ENCODE assay signal across 28 mouse cellular contexts in genomic region chr6:42355366-42355765, GRCm38 (mm10). TPM values are rescaled to one million over a fixed set of nuclear protein-coding genes. Genes with fewer than 3 reads are reported as not detected.
DNase-seq lines count a peak whose midpoint lies in the region; ATAC-seq lines count a peak whose summit lies in the region.
"Had no signal": no experiment of that assay in that cellular context is flagged by ENCODE, and none has a peak within 500 bp of the region (broad histone marks: within the 10 kb centered on the region; RNA-seq: fewer than 3 reads in every experiment).

No protein-coding gene starts in this region.

- no peak for ATAC-seq in embryonic facial prominence, embryonic 14.5 days (ENCODE audit: low read depth)
- ATAC-seq in heart, embryonic 12.5 days (ENCODE audit: insufficient number of reproducible peaks, low FRiP score), result no peak
- no peak for ATAC-seq in heart, embryonic 16.5 days (replicated peaks; ENCODE audit: extremely low read depth, insufficient read depth, low FRiP score)
- ATAC-seq in megakaryocyte, adult 5-6 weeks (ENCODE audit: poor library complexity, severe bottlenecking), result no peak
- ATAC-seq: CD4-positive, CD25-positive, alpha-beta regulatory T cell, adult 4 months; forebrain, embryonic 13.5 days; forebrain, postnatal 0 days; hindbrain, postnatal 0 days had no signal

- H3K4me1 ChIP-seq in embryonic facial prominence, embryonic 14.5 days (ENCODE audit: control insufficient read depth, insufficient read depth, low read length), result peaks cover 35% of the 10 kb centered on the region
- H3K4me1 ChIP-seq in embryonic facial prominence, embryonic 10.5 days, result peaks cover 32% of the 10 kb centered on the region
- H3K4me1 ChIP-seq in heart, embryonic 12.5 days (replicated peaks), result peaks cover 94% of the 10 kb centered on the region
- H3K4me1 ChIP-seq in heart, embryonic 10.5 days, result peaks cover 77% of the 10 kb centered on the region
- H3K4me1 ChIP-seq in heart, embryonic 16.5 days (ENCODE audit: control insufficient read depth, insufficient read depth, low read length), result peaks cover 82% of the 10 kb centered on the region
- peaks cover 94% of the 10 kb centered on the region for H3K4me1 ChIP-seq in megakaryocyte, embryonic 14.5 days

- peak overlapping the region; percentile 90; the same call in 1 of the 2 replicates for H3K4me2 ChIP-seq in embryonic facial prominence, embryonic 14.5 days (ENCODE audit: low read depth, low read length)
- H3K4me2 ChIP-seq in heart, embryonic 12.5 days, result peak overlapping the region; percentile 99
- peak overlapping the region; percentile 94 for H3K4me2 ChIP-seq in heart, embryonic 16.5 days (ENCODE audit: low read depth, low read length)
- H3K4me2 ChIP-seq: embryonic facial prominence, embryonic 12.5 days; forebrain, embryonic 13.5 days; hindbrain, embryonic 13.5 days had no signal

- no peak overlapping the region for H3K9ac ChIP-seq in embryonic facial prominence, embryonic 14.5 days (ENCODE audit: low read depth, low read length)
- peak overlapping the region; percentile 22; the same call in 1 of the 2 replicates for H3K9ac ChIP-seq in heart, embryonic 12.5 days
- H3K9ac ChIP-seq in heart, embryonic 16.5 days (ENCODE audit: low read length), result peak overlapping the region; percentile 62; the same call in 1 of the 2 replicates
- H3K9ac ChIP-seq: embryonic facial prominence, embryonic 12.5 days; forebrain, embryonic 13.5 days; forebrain, postnatal 0 days; hindbrain, embryonic 13.5 days had no signal

- no peaks in the 10 kb centered on the region for H3K9me3 ChIP-seq in embryonic facial prominence, embryonic 14.5 days (ENCODE audit: control insufficient read depth, low read length)
- no peaks in the 10 kb centered on the region for H3K9me3 ChIP-seq in embryonic facial prominence, embryonic 10.5 days
- H3K9me3 ChIP-seq in heart, embryonic 12.5 days (replicated peaks), result no peaks in the 10 kb centered on the region
- no peaks in the 10 kb centered on the region for H3K9me3 ChIP-seq in heart, embryonic 10.5 days
- no peaks in the 10 kb centered on the region for H3K9me3 ChIP-seq in heart, embryonic 16.5 days (replicated peaks; ENCODE audit: control insufficient read depth, low read length)
- no peaks in the 10 kb centered on the region for H3K9me3 ChIP-seq in megakaryocyte, embryonic 14.5 days
- H3K9me3 ChIP-seq: embryonic facial prominence, embryonic 12.5 days; forebrain, embryonic 13.5 days; G1E; hindbrain, embryonic 13.5 days had no signal

- no peak for DNase-seq in embryonic facial prominence, embryonic 14.5 days (ENCODE audit: low spot score)
- no peak for DNase-seq in embryonic facial prominence, embryonic 10.5 days (ENCODE audit: low spot score)
- no peak for DNase-seq in heart, embryonic 10.5 days (ENCODE audit: low spot score)
- DNase-seq in heart, postnatal 4 days, result no peak
- DNase-seq: adrenal gland, postnatal 10 days; B cell, adult 2 months; cerebellum, adult 11 months; cerebellum, adult 8-10 months; cerebellum, postnatal 14 days; embryo, embryonic 11 days; forebrain, postnatal 0 days; gastrocnemius, postnatal 36 days; kidney, adult 11 months had no signal

- H3K4me3 ChIP-seq in embryonic facial prominence, embryonic 14.5 days (ENCODE audit: low read depth, low read length), result no peak overlapping the region
- H3K4me3 ChIP-seq in embryonic facial prominence, embryonic 10.5 days, result no peak overlapping the region
- peak overlapping the region; percentile 93; the same call in 1 of the 2 replicates for H3K4me3 ChIP-seq in heart, embryonic 12.5 days
- H3K4me3 ChIP-seq in heart, embryonic 10.5 days, result no peak overlapping the region
- H3K4me3 ChIP-seq in heart, embryonic 16.5 days (ENCODE audit: low read length), result no peak overlapping the region
- H3K4me3 ChIP-seq in megakaryocyte, embryonic 14.5 days (replicated peaks), result peak overlapping the region; percentile 98
- H3K4me3 ChIP-seq: embryonic facial prominence, embryonic 12.5 days; forebrain, embryonic 13.5 days; hindbrain, embryonic 13.5 days had no signal

- H3K27ac ChIP-seq in embryonic facial prominence, embryonic 14.5 days (replicated peaks; ENCODE audit: low read depth, low read length), result no peak overlapping the region
- no peak overlapping the region for H3K27ac ChIP-seq in embryonic facial prominence, embryonic 10.5 days (replicated peaks)
- peak overlapping the region; percentile 100; the same call in 1 of the 2 replicates for H3K27ac ChIP-seq in heart, embryonic 12.5 days (ENCODE audit: poor library complexity, severe bottlenecking)
- no peak overlapping the region; the same call in 1 of the 2 replicates for H3K27ac ChIP-seq in heart, embryonic 10.5 days
- no peak overlapping the region for H3K27ac ChIP-seq in heart, embryonic 16.5 days (ENCODE audit: low read length)
- H3K27ac ChIP-seq: embryonic facial prominence, embryonic 12.5 days; forebrain, embryonic 13.5 days; hindbrain, embryonic 13.5 days; hindbrain, postnatal 0 days had no signal

- no peaks in the 10 kb centered on the region for H3K27me3 ChIP-seq in embryonic facial prominence, embryonic 14.5 days (replicated peaks; ENCODE audit: control insufficient read depth, insufficient read depth, low read length)
- no peaks in the 10 kb centered on the region for H3K27me3 ChIP-seq in embryonic facial prominence, embryonic 10.5 days (replicated peaks; ENCODE audit: low read depth, poor library complexity, severe bottlenecking)
- no peaks in the 10 kb centered on the region for H3K27me3 ChIP-seq in heart, embryonic 12.5 days (replicated peaks)
- H3K27me3 ChIP-seq in heart, embryonic 10.5 days (ENCODE audit: insufficient read depth, poor library complexity, severe bottlenecking), result no peaks in the 10 kb centered on the region
- H3K27me3 ChIP-seq in heart, embryonic 16.5 days (ENCODE audit: control insufficient read depth, insufficient read depth, low read length), result no peaks in the 10 kb centered on the region
- H3K27me3 ChIP-seq in megakaryocyte, embryonic 14.5 days (replicated peaks), result no peaks in the 10 kb centered on the region
- H3K27me3 ChIP-seq: embryonic facial prominence, embryonic 12.5 days; forebrain, embryonic 13.5 days; hindbrain, embryonic 13.5 days had no signal

- 98% methylated on average over 6 of the region's 6 CpGs for WGBS in embryonic facial prominence, embryonic 14.5 days
- 93% methylated on average over 6 of the region's 6 CpGs for WGBS in embryonic facial prominence, embryonic 10.5 days
- 90% methylated on average over 6 of the region's 6 CpGs for WGBS in heart, embryonic 12.5 days
- 91% methylated on average over 6 of the region's 6 CpGs for WGBS in heart, embryonic 10.5 days
- WGBS in heart, embryonic 16.5 days, result 89% methylated on average over 6 of the region's 6 CpGs

- H3K36me3 ChIP-seq in embryonic facial prominence, embryonic 14.5 days (ENCODE audit: control insufficient read depth, insufficient read depth, low read length), result peaks cover 82% of the 10 kb centered on the region
- peaks cover 94% of the 10 kb centered on the region for H3K36me3 ChIP-seq in embryonic facial prominence, embryonic 10.5 days (replicated peaks)
- peaks cover 90% of the 10 kb centered on the region for H3K36me3 ChIP-seq in heart, embryonic 12.5 days
- H3K36me3 ChIP-seq in heart, embryonic 10.5 days, result peaks cover 92% of the 10 kb centered on the region
- peaks cover 50% of the 10 kb centered on the region for H3K36me3 ChIP-seq in heart, embryonic 16.5 days (ENCODE audit: control insufficient read depth, insufficient read depth)
- peaks cover 99% of the 10 kb centered on the region for H3K36me3 ChIP-seq in megakaryocyte, embryonic 14.5 days (replicated peaks; ENCODE audit: low read length)

RNA-seq across cellular contexts. Expression of gene Zyx, which starts 5.9 kb away (rescaled TPM):
- 155 and 156 TPM in 2 replicates for polyA plus RNA-seq in embryonic facial prominence, embryonic 14.5 days (2014; fragmentation: Nextera tagmentation; extraction: Ambion mirVana)
- 93.8 and 96.9 TPM in 2 replicates for polyA plus RNA-seq in embryonic facial prominence, embryonic 10.5 days (2016; fragmentation: Nextera tagmentation; extraction: Ambion mirVana)
- 213 and 219 TPM in 2 replicates for polyA plus RNA-seq in heart, embryonic 12.5 days (2016; fragmentation: Nextera tagmentation; extraction: Ambion mirVana)
- polyA plus RNA-seq in heart, embryonic 10.5 days (2016; fragmentation: Nextera tagmentation; extraction: Ambion mirVana), result 165 and 193 TPM in 2 replicates
- 152 and 159 TPM in 2 replicates for polyA plus RNA-seq in heart, embryonic 16.5 days (2015; fragmentation: Nextera tagmentation; extraction: Ambion mirVana)
- 100 to 1,000 TPM; 161 to 166 TPM for total RNA-seq in heart, postnatal 4 days (2021)
- polyA plus RNA-seq in megakaryocyte, embryonic 14.5 days (2012; ENCODE audit: insufficient read depth, low replicate concordance), result 8,612 and 27,789 TPM in 2 replicates
- total RNA-seq in megakaryocyte, adult 5-6 weeks (2015), result 411 and 420 TPM in 2 replicates
- total RNA-seq in megakaryocyte, adult 5-6 weeks (2017), result 117 and 131 TPM in 2 replicates

RNA-seq across cellular contexts. Expression of gene Epha1, which starts 17.7 kb away (rescaled TPM):
- polyA plus RNA-seq in embryonic facial prominence, embryonic 14.5 days (2014; fragmentation: Nextera tagmentation; extraction: Ambion mirVana), result 3.8 and 4.3 TPM in 2 replicates
- 3.9 and 5.1 TPM in 2 replicates for polyA plus RNA-seq in embryonic facial prominence, embryonic 10.5 days (2016; fragmentation: Nextera tagmentation; extraction: Ambion mirVana)
- 4.7 and 5.5 TPM in 2 replicates for polyA plus RNA-seq in heart, embryonic 12.5 days (2016; fragmentation: Nextera tagmentation; extraction: Ambion mirVana)
- polyA plus RNA-seq in heart, embryonic 10.5 days (2016; fragmentation: Nextera tagmentation; extraction: Ambion mirVana), result 3.0 and 4.8 TPM in 2 replicates
- 1.9 and 2.9 TPM in 2 replicates for polyA plus RNA-seq in heart, embryonic 16.5 days (2015; fragmentation: Nextera tagmentation; extraction: Ambion mirVana)
- under 1 TPM; 0.52 to 0.70 TPM for total RNA-seq in heart, postnatal 4 days (2021)
- not detected in 2 replicates for polyA plus RNA-seq in megakaryocyte, embryonic 14.5 days (2012; ENCODE audit: insufficient read depth, low replicate concordance)
- not detected in 2 replicates for total RNA-seq in megakaryocyte, adult 5-6 weeks (2015)
- not detected in 2 replicates for total RNA-seq in megakaryocyte, adult 5-6 weeks (2017)
- total RNA-seq: common myeloid progenitor, adult 5-6 weeks; G1E had no signal
- polyA plus RNA-seq: G1E had no signal

RNA-seq across cellular contexts. Expression of gene Fam131b, which starts 30.9 kb away (rescaled TPM):
- polyA plus RNA-seq in embryonic facial prominence, embryonic 14.5 days (2014; fragmentation: Nextera tagmentation; extraction: Ambion mirVana), result 0.43 and 0.46 TPM in 2 replicates
- polyA plus RNA-seq in embryonic facial prominence, embryonic 10.5 days (2016; fragmentation: Nextera tagmentation; extraction: Ambion mirVana), result 0.74 and 0.90 TPM in 2 replicates
- polyA plus RNA-seq in heart, embryonic 12.5 days (2016; fragmentation: Nextera tagmentation; extraction: Ambion mirVana), result 0.37 and 0.52 TPM in 2 replicates
- polyA plus RNA-seq in heart, embryonic 10.5 days (2016; fragmentation: Nextera tagmentation; extraction: Ambion mirVana), result 0.21 and 0.30 TPM in 2 replicates
- 0.17 and 0.21 TPM in 2 replicates for polyA plus RNA-seq in heart, embryonic 16.5 days (2015; fragmentation: Nextera tagmentation; extraction: Ambion mirVana)
- 1 to 10 TPM; 1.6 to 1.7 TPM for total RNA-seq in heart, postnatal 4 days (2021)
- polyA plus RNA-seq in megakaryocyte, embryonic 14.5 days (2012; ENCODE audit: insufficient read depth, low replicate concordance), result 0.41 TPM in 1 of 2 replicates, not detected in the other
- total RNA-seq in megakaryocyte, adult 5-6 weeks (2015), result not detected in 2 replicates
- not detected in 2 replicates for total RNA-seq in megakaryocyte, adult 5-6 weeks (2017)
- total RNA-seq: common myeloid progenitor, adult 5-6 weeks; hematopoietic stem cell, adult 5-6 weeks had no signal
- polyA plus RNA-seq: CD4-positive, CD25-positive, alpha-beta regulatory T cell, adult 4 months had no signal

RNA-seq across cellular contexts. Expression of gene Tas2r143, which starts 44.7 kb away (rescaled TPM):
- not detected in 2 replicates for polyA plus RNA-seq in embryonic facial prominence, embryonic 14.5 days (2014; fragmentation: Nextera tagmentation; extraction: Ambion mirVana)
- polyA plus RNA-seq in embryonic facial prominence, embryonic 10.5 days (2016; fragmentation: Nextera tagmentation; extraction: Ambion mirVana), result not detected in 2 replicates
- not detected in 2 replicates for polyA plus RNA-seq in heart, embryonic 12.5 days (2016; fragmentation: Nextera tagmentation; extraction: Ambion mirVana)
- not detected in 2 replicates for polyA plus RNA-seq in heart, embryonic 10.5 days (2016; fragmentation: Nextera tagmentation; extraction: Ambion mirVana)
- not detected in 2 replicates for polyA plus RNA-seq in heart, embryonic 16.5 days (2015; fragmentation: Nextera tagmentation; extraction: Ambion mirVana)
- under 1 TPM in 1 of 2 experiments, not detected in 1; 0.41 TPM for total RNA-seq in heart, postnatal 4 days (2021)
- polyA plus RNA-seq in megakaryocyte, embryonic 14.5 days (2012; ENCODE audit: insufficient read depth, low replicate concordance), result not detected in 2 replicates
- total RNA-seq in megakaryocyte, adult 5-6 weeks (2015), result 0.39 and 1.6 TPM in 2 replicates
- 1.5 TPM in 1 of 2 replicates, not detected in the other for total RNA-seq in megakaryocyte, adult 5-6 weeks (2017)
- total RNA-seq: common myeloid progenitor, adult 5-6 weeks; forebrain, postnatal 0 days; gastrocnemius, adult 18-20 months; gastrocnemius, postnatal 36 days; hematopoietic stem cell, adult 5-6 weeks; hindbrain, postnatal 0 days had no signal
- polyA plus RNA-seq: CD4-positive, CD25-positive, alpha-beta regulatory T cell, adult 4 months; embryonic facial prominence, embryonic 12.5 days; forebrain, embryonic 13.5 days; forebrain, postnatal 0 days; G1E; heart, embryonic 11.5 days; hindbrain, embryonic 13.5 days; hindbrain, postnatal 0 days; intestine, embryonic 14.5 days had no signal

RNA-seq across cellular contexts. Expression of gene Tas2r135, which starts 49.9 kb away (rescaled TPM):
- polyA plus RNA-seq in embryonic facial prominence, embryonic 14.5 days (2014; fragmentation: Nextera tagmentation; extraction: Ambion mirVana), result not detected in 2 replicates
- polyA plus RNA-seq in embryonic facial prominence, embryonic 10.5 days (2016; fragmentation: Nextera tagmentation; extraction: Ambion mirVana), result not detected in 2 replicates
- polyA plus RNA-seq in heart, embryonic 12.5 days (2016; fragmentation: Nextera tagmentation; extraction: Ambion mirVana), result not detected in 2 replicates
- not detected in 2 replicates for polyA plus RNA-seq in heart, embryonic 10.5 days (2016; fragmentation: Nextera tagmentation; extraction: Ambion mirVana)
- not detected in 2 replicates for polyA plus RNA-seq in heart, embryonic 16.5 days (2015; fragmentation: Nextera tagmentation; extraction: Ambion mirVana)
- under 1 TPM; 0.24 to 0.25 TPM for total RNA-seq in heart, postnatal 4 days (2021)
- not detected in 2 replicates for polyA plus RNA-seq in megakaryocyte, embryonic 14.5 days (2012; ENCODE audit: insufficient read depth, low replicate concordance)
- total RNA-seq in megakaryocyte, adult 5-6 weeks (2015), result 0.25 and 0.59 TPM in 2 replicates
- total RNA-seq in megakaryocyte, adult 5-6 weeks (2017), result not detected in 2 replicates
- total RNA-seq: common myeloid progenitor, adult 5-6 weeks; forebrain, postnatal 0 days; gastrocnemius, adult 18-20 months; hematopoietic stem cell, adult 5-6 weeks; hindbrain, postnatal 0 days had no signal
- polyA plus RNA-seq: CD4-positive, CD25-positive, alpha-beta regulatory T cell, adult 4 months; embryonic facial prominence, embryonic 12.5 days; forebrain, embryonic 13.5 days; forebrain, postnatal 0 days; G1E; heart, embryonic 11.5 days; hindbrain, embryonic 13.5 days; hindbrain, postnatal 0 days had no signal

Comparison
In these comparisons a context has a peak if more than half of its experiments do, and no peak if none do; other contexts are left out.
1. H3K4me3 ChIP-seq: peak in heart, embryonic 12.5 days (single experiment) and megakaryocyte, embryonic 14.5 days (single experiment); none in embryonic facial prominence, embryonic 14.5 days (single experiment), embryonic facial prominence, embryonic 10.5 days (single experiment), heart, embryonic 10.5 days (single experiment) and heart, embryonic 16.5 days (single experiment).
2. RNA of gene Zyx, which starts 5.9 kb away (polyA plus RNA-seq): 8,612 to 27,789 TPM in megakaryocyte, embryonic 14.5 days; 213 to 219 TPM in heart, embryonic 12.5 days, 165 to 193 TPM in heart, embryonic 10.5 days, 152 to 159 TPM in heart, embryonic 16.5 days, 155 to 156 TPM in embryonic facial prominence, embryonic 14.5 days and 93.8 to 96.9 TPM in embryonic facial prominence, embryonic 10.5 days; every median in the first group is over 10 times any median in the second.
3. Peak in every context shown above with its lines, with median percentiles within 50 percentile points of each other: H3K4me2 ChIP-seq.